Mouse (Mus musculus): ENCODE data around the gene Pcnp. TPM values are rescaled to one million over a fixed set of nuclear protein-coding genes. Genes with fewer than 3 reads are reported as not detected.
A peak's percentile ranks its signal among the peaks of the same experiment; 100 is the strongest.

Gene Pcnp
- total RNA-seq (2012; rRNA removed) (70.9 and 79.1 TPM in 2 replicates), polyA plus RNA-seq (2012; ENCODE audit: insufficient read depth in 1 of 2, insufficient read length in 2 of 2, low read depth in 1 of 2, low replicate concordance in 2 of 2, missing spikeins in 1 of 2) (100 to 1,000 TPM in 1 of 2 experiments, 10 to 100 TPM in 1; 88.5 to 128 TPM)

DNA sequence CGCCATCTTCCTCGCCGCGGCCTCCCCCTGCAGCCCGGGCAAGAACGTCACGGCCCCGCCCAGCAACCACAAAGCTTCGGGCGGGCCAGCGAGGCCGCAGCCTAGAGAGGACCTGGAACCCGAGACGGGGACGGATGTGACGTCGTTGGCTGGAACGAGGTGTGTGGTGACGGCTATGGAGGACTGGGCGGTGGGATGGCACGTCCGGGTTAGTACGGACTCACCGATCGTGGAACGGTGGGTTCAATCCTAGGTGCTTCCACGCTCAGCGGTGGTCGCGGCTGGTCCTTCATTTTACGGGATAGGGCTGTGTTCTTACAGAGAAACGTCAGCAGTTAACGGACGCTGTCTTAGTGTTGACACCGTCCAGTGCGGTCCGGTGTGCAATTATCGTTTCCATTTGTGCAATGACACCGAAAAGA lies at the start of gene Pcnp:
TSS of gene Pcnp (minus strand) at position 79 of the 422 bp plus-strand sequence.
- DNase-seq (ENCODE audit: low read depth, low spot score) = peak; percentile 98
- H3K36me3 ChIP-seq (ENCODE audit: control insufficient read depth in 1 of 2, insufficient read depth in 2 of 2, low read length in 2 of 2) = peaks cover 26 to 40% of the 10 kb centered on the region in 2 experiments
- peaks cover 2 to 5% of the 10 kb centered on the region in 2 experiments for H3K4me1 ChIP-seq (ENCODE audit: control insufficient read depth in 1 of 2, insufficient read depth in 2 of 2, low read length in 2 of 2)
- H3K27ac ChIP-seq (ENCODE audit: control insufficient read depth, low read depth, low read length) = peak within 1 kb of the TSS; percentile 73
- H3K4me3 ChIP-seq (ENCODE audit: control insufficient read depth in 1 of 2, insufficient read depth in 1 of 2, low read depth in 2 of 2, low read length in 2 of 2) = peak within 1 kb of the TSS; percentile 79 to 99
- H3K27me3 ChIP-seq (ENCODE audit: control insufficient read depth in 1 of 2, insufficient read depth in 2 of 2, low read length in 2 of 2) = no peaks in the 10 kb centered on the region
- H3K9me3 ChIP-seq (replicated peaks; ENCODE audit: insufficient read depth, low read length) = no peaks in the 10 kb centered on the region
- peaks cover 52% of the 10 kb centered on the region for H3K79me2 ChIP-seq (ENCODE audit: control insufficient read depth, insufficient read depth, low read length, poor library complexity)
- peak within 1 kb of the TSS; percentile 87 for H3K9ac ChIP-seq (ENCODE audit: control insufficient read depth, low read depth, low read length, poor library complexity, severe bottlenecking)
- TF ChIP-seq UBTF (IDR thresholded peaks at IDR 0.05; ENCODE audit: borderline replicate concordance, insufficient read depth, low read depth, low read length) (peak; percentile 81; the same call in 1 of the 2 replicates), GATA1 (IDR thresholded peaks at IDR 0.05; ENCODE audit: low read depth, low read length) (no peak), POLR2A (IDR thresholded peaks at IDR 0.05; ENCODE audit: control insufficient read depth in 1 of 2, insufficient read depth in 1 of 2, low read depth in 1 of 2, low read length in 2 of 2, poor library complexity in 1 of 2) (peak; percentile 93 to 97), RAD21 (IDR thresholded peaks at IDR 0.05; ENCODE audit: low read depth, low read length) (no peak), ZNF384 (IDR thresholded peaks at IDR 0.05; ENCODE audit: low read depth, low read length) (no peak), MEF2A (IDR thresholded peaks at IDR 0.05; ENCODE audit: extremely low read depth, insufficient replicate concordance, low read depth, low read length, poor library complexity, severe bottlenecking) (no peak), ZKSCAN1 (IDR thresholded peaks at IDR 0.05; ENCODE audit: low read depth, low read length) (no peak), TAL1 (IDR thresholded peaks at IDR 0.05; ENCODE audit: low read length) (no peak), EP300 (IDR thresholded peaks at IDR 0.05; ENCODE audit: low read depth in 1 of 2, low read length in 2 of 2) (peak in 1 of 2 experiments; percentile 8; a peak in 1 of 4 replicates), MAFK (IDR thresholded peaks at IDR 0.05; ENCODE audit: borderline replicate concordance, low read depth, low read length) (no peak), POLR2AphosphoS5 (IDR thresholded peaks at IDR 0.05; ENCODE audit: borderline replicate concordance, low read depth, low read length) (peak; percentile 53; the same call in 1 of the 2 replicates), TCF12 (IDR thresholded peaks at IDR 0.05; ENCODE audit: low read depth, low read length) (peak; percentile 86), SIN3A (IDR thresholded peaks at IDR 0.05; ENCODE audit: low read length) (peak; percentile 97), MXI1 (IDR thresholded peaks at IDR 0.05; ENCODE audit: low read depth, low read length) (peak; percentile 74), HCFC1 (IDR thresholded peaks at IDR 0.05; ENCODE audit: low read depth, low read length) (peak; percentile 91), RCOR1 (IDR thresholded peaks at IDR 0.05; ENCODE audit: low read depth, low read length) (no peak), ETS1 (IDR thresholded peaks at IDR 0.05; ENCODE audit: low read depth, low read length) (peak; percentile 70; the same call in 1 of the 2 replicates), BHLHE40 (IDR thresholded peaks at IDR 0.05; ENCODE audit: borderline replicate concordance, low read depth, low read length) (no peak), CHD1 (IDR thresholded peaks at IDR 0.05; ENCODE audit: low read depth, low read length) (0 out of 2 replicates have a peak, but pooled peaks have one; percentile 64), USF2 (IDR thresholded peaks at IDR 0.05; ENCODE audit: borderline replicate concordance in 1 of 2, insufficient read depth in 1 of 2, low read depth in 1 of 2, low read length in 2 of 2) (no peak), POLR2AphosphoS2 (IDR thresholded peaks at IDR 0.05; ENCODE audit: low read length) (peak; percentile 92), NELFE (IDR thresholded peaks at IDR 0.05; ENCODE audit: low read depth, low read length) (peak; percentile 94), ZC3H11A (IDR thresholded peaks at IDR 0.05; ENCODE audit: low read depth, low read length) (no peak), NRF1 (IDR thresholded peaks at IDR 0.05; ENCODE audit: insufficient read depth, low read depth, low read length, poor library complexity, severe bottlenecking) (no peak), CTCF (IDR thresholded peaks at IDR 0.05 in 2 of 3, conservative IDR thresholded peaks at IDR 0.05 in 1 of 3; ENCODE audit: control insufficient read depth in 1 of 3, insufficient read depth in 1 of 3, low read depth in 2 of 3, low read length in 3 of 3, poor library complexity in 1 of 3, severe bottlenecking in 1 of 3) (no peak), MAZ (IDR thresholded peaks at IDR 0.05; ENCODE audit: low read depth, low read length) (peak; percentile 37; the same call in 1 of the 2 replicates), MYB (IDR thresholded peaks at IDR 0.05; ENCODE audit: low read depth, low read length) (no peak), MYC (IDR thresholded peaks at IDR 0.05; ENCODE audit: low read depth, low read length) (peak; percentile 84), TBP (IDR thresholded peaks at IDR 0.05; ENCODE audit: low read depth, low read length) (peak; percentile 83), USF1 (IDR thresholded peaks at IDR 0.05; ENCODE audit: low read depth, low read length) (no peak), ZMIZ1 (IDR thresholded peaks at IDR 0.05; ENCODE audit: low read depth, low read length) (peak; percentile 79; the same call in 1 of the 2 replicates), SMC3 (IDR thresholded peaks at IDR 0.05; ENCODE audit: low read depth, low read length) (no peak), KAT2A (conservative IDR thresholded peaks at IDR 0.05; ENCODE audit: low read depth, low read length) (peak; percentile 59; the same call in 1 of the 2 replicates), MAX (IDR thresholded peaks at IDR 0.05; ENCODE audit: low read length) (peak; percentile 56; the same call in 1 of the 2 replicates), E2F4 (IDR thresholded peaks at IDR 0.05; ENCODE audit: borderline replicate concordance, low read depth, low read length) (no peak), CHD2 (IDR thresholded peaks at IDR 0.05; ENCODE audit: low read length) (no peak), JUND (IDR thresholded peaks at IDR 0.05; ENCODE audit: low read depth, low read length) (no peak)

All from MEL (cell line).